Mouse (Mus musculus) myocyte (in vitro differentiated cells): ENCODE results near the gene Mnt. TPM values are rescaled to one million over a fixed set of nuclear protein-coding genes. Genes with fewer than 3 reads are reported as not detected.
A peak's percentile ranks its signal among the peaks of the same experiment; 100 is the strongest.

ENCODE experiments used
- H3K27me3 ChIP-seq: one replicate; pipeline ENCODE4 v1.6.1; 2011; ENCODE audit not compliant: control insufficient read depth, insufficient read depth, insufficient read length
- H3K36me3 ChIP-seq: one replicate; pipeline ENCODE4 v1.6.1; 2011; ENCODE audit not compliant: control insufficient read depth, insufficient read depth
- H3K4me2 ChIP-seq: one replicate; pipeline ENCODE4 v1.6.1; 2011; ENCODE audit warnings: low read depth, control low read depth
- H3K4me3 ChIP-seq: one replicate; pipeline ENCODE4 v1.5.1; 2011; ENCODE audit warnings: mild to moderate bottlenecking, control low read depth, moderate library complexity
- H3K79me2 ChIP-seq: one replicate; pipeline ENCODE4 v1.6.1; 2011; ENCODE audit not compliant: control insufficient read depth, insufficient read depth
- H3ac ChIP-seq: one replicate; pipeline ENCODE4 v1.6.1; 2011; ENCODE audit not compliant: control insufficient read depth, insufficient read length
- CEBPB ChIP-seq: IDR thresholded peaks from 2 replicates; pipeline ENCODE4 v1.6.1; 2011; ENCODE audit warnings: mild to moderate bottlenecking, moderate library complexity; ENCODE audit not compliant: poor library complexity, insufficient read depth, severe bottlenecking
- E2F4 ChIP-seq: IDR thresholded peaks from one replicate; pipeline ENCODE4 v1.6.1; 2011; ENCODE audit warnings: mild to moderate bottlenecking, control low read depth, moderate library complexity; ENCODE audit not compliant: insufficient read depth
- MAX ChIP-seq: IDR thresholded peaks from one replicate; pipeline ENCODE4 v1.6.1; 2011; ENCODE audit warnings: low read depth, mild to moderate bottlenecking, control low read depth
- MYOD1 ChIP-seq, 3 experiments: IDR thresholded peaks; one replicate each; pipeline ENCODE4 v1.6.1; 2011; ENCODE audit warnings: control low read depth in 2 of 3, low read depth in 2 of 3, mild to moderate bottlenecking in 2 of 3, moderate library complexity in 1 of 3; ENCODE audit not compliant: insufficient read length in 2 of 3, control insufficient read depth in 1 of 3
- MYOG ChIP-seq, 3 experiments: IDR thresholded peaks; one replicate each; pipeline ENCODE4 v1.6.1; 2011; ENCODE audit warnings: control low read depth in 2 of 3, low read depth in 2 of 3, mild to moderate bottlenecking in 2 of 3; ENCODE audit not compliant: insufficient read length in 2 of 3, control insufficient read depth in 1 of 3, insufficient read depth in 1 of 3
- POLR2A ChIP-seq: IDR thresholded peaks from one replicate; pipeline ENCODE4 v1.6.1; 2011; ENCODE audit warnings: low read depth, mild to moderate bottlenecking, control low read depth, moderate library complexity; ENCODE audit not compliant: insufficient read length
- POLR2AphosphoS2 ChIP-seq: IDR thresholded peaks from one replicate; pipeline ENCODE4 v1.6.1; 2011; ENCODE audit warnings: low read depth, control low read depth; ENCODE audit not compliant: insufficient read length
- REST ChIP-seq: IDR thresholded peaks from one replicate; pipeline ENCODE4 v1.6.1; 2011; ENCODE audit warnings: mild to moderate bottlenecking, control low read depth, moderate library complexity; ENCODE audit not compliant: insufficient read depth, insufficient read length
- SRF ChIP-seq: IDR thresholded peaks from one replicate; pipeline ENCODE4 v1.6.1; 2011; ENCODE audit warnings: low read depth; ENCODE audit not compliant: control insufficient read depth, insufficient read length
- TCF12 ChIP-seq: IDR thresholded peaks from one replicate; pipeline ENCODE4 v1.6.1; 2011; ENCODE audit warnings: mild to moderate bottlenecking, control low read depth; ENCODE audit not compliant: poor library complexity, insufficient read depth, severe bottlenecking
- TCF3 ChIP-seq: IDR thresholded peaks from one replicate; pipeline ENCODE4 v1.6.1; 2011; ENCODE audit warnings: low read depth, control low read depth; ENCODE audit not compliant: insufficient read length
- USF1 ChIP-seq: IDR thresholded peaks from one replicate; pipeline ENCODE4 v1.6.1; 2011; ENCODE audit warnings: low read depth, mild to moderate bottlenecking, control low read depth, moderate library complexity
- polyA plus RNA-seq: library from polyadenylated mRNA; unstranded; fragments of >200 nt; fragmentation: generic; extraction: Trizol; gene quantifications from one replicate; pipeline ENCODE4 v1.2.1, GENCODE M21; 2012; ENCODE audit warnings: missing spikeins

The Mnt gene
- 12.7 TPM for polyA plus RNA-seq

GRCm38 (mm10) chr11:74830256-74831161 is at the start of gene Mnt:
Mnt (plus strand) TSS chr11:74830920.
- Histone ChIP-seq H3K79me2 (peaks cover 27% of the 10 kb centered on the region), H3K4me2 (peak within 1 kb of the TSS; percentile 98), H3K36me3 (no peaks in the 10 kb centered on the region), H3ac (peak within 1 kb of the TSS; percentile 23), H3K4me3 (peak within 1 kb of the TSS; percentile 82), H3K27me3 (no peaks in the 10 kb centered on the region)
- TF ChIP-seq SRF (peak; percentile 71), POLR2A (peak; percentile 61), MYOD1 (IDR thresholded peaks at IDR 0.05; ENCODE audit: control insufficient read depth in 1 of 3, insufficient read length in 2 of 3, low read depth in 2 of 3) (peak in 1 of 3 experiments; percentile 33), POLR2AphosphoS2 (peak; percentile 37), CEBPB (peak; percentile 97), REST (no peak), MAX (peak; percentile 85), E2F4 (no peak), MYOG (IDR thresholded peaks at IDR 0.05; ENCODE audit: control insufficient read depth in 1 of 3, insufficient read depth in 1 of 3, insufficient read length in 2 of 3, low read depth in 2 of 3) (peak in 1 of 3 experiments; percentile 36), TCF3 (no peak), TCF12 (no peak), USF1 (peak; percentile 63)

- H3K27me3 ChIP-seq, result no peaks in the 10 kb centered on the region
- H3K4me2 ChIP-seq, result no peak overlapping the region
- no peak for TF ChIP-seq E2F4
- TF ChIP-seq TCF3, result no peak
- TF ChIP-seq MYOG (IDR thresholded peaks at IDR 0.05; ENCODE audit: control insufficient read depth in 1 of 3, insufficient read depth in 1 of 3, insufficient read length in 2 of 3, low read depth in 2 of 3), result no peak
- TF ChIP-seq CEBPB, result no peak
- TF ChIP-seq MYOD1 (IDR thresholded peaks at IDR 0.05; ENCODE audit: control insufficient read depth in 1 of 3, insufficient read length in 2 of 3, low read depth in 2 of 3), result no peak
- TF ChIP-seq TCF12, result no peak
- TF ChIP-seq SRF, result no peak
- TF ChIP-seq REST, result no peak
- TF ChIP-seq POLR2AphosphoS2, result no peak
- no peak overlapping the region for H3K4me3 ChIP-seq
- H3ac ChIP-seq, result no peak overlapping the region
- H3K79me2 ChIP-seq, result no peaks in the 10 kb centered on the region
- peaks cover 47% of the 10 kb centered on the region for H3K36me3 ChIP-seq
These were observed 37.8 kb upstream of the Mnt start for GRCm38 (mm10) chr11:74792874-74793273.

GRCm38 (mm10) chr11:74800658-74801057 is 30.1 kb upstream of the Mnt start:
- TF ChIP-seq MYOD1 (IDR thresholded peaks at IDR 0.05; ENCODE audit: control insufficient read depth in 1 of 3, insufficient read length in 2 of 3, low read depth in 2 of 3) (no peak), MAX (no peak), TCF12 (no peak), TCF3 (no peak)

GRCm38 (mm10) chr11:74804081-74804627 is 26.6 kb upstream of the Mnt start:
- H3K36me3 ChIP-seq, result peaks cover 27% of the 10 kb centered on the region
- H3K79me2 ChIP-seq, result no peaks in the 10 kb centered on the region
- no peak for TF ChIP-seq POLR2A
- TF ChIP-seq MAX, result no peak
- no peak for TF ChIP-seq USF1
- H3K4me2 ChIP-seq, result no peak overlapping the region
- H3K27me3 ChIP-seq, result no peaks in the 10 kb centered on the region
- no peak overlapping the region for H3K4me3 ChIP-seq
- no peak overlapping the region for H3ac ChIP-seq

More at GRCm38 (mm10) chr11:74800658-74801057, 30.1 kb upstream of the Mnt start:
- H3K4me2 ChIP-seq, result no peak overlapping the region
- H3ac ChIP-seq, result no peak overlapping the region
- H3K27me3 ChIP-seq, result no peaks in the 10 kb centered on the region
- H3K36me3 ChIP-seq, result peaks cover 27% of the 10 kb centered on the region
- H3K4me3 ChIP-seq, result no peak overlapping the region
- no peaks in the 10 kb centered on the region for H3K79me2 ChIP-seq

GRCm38 (mm10) chr11:74807246-74807882 is 23.4 kb upstream of the Mnt start:
- Histone ChIP-seq H3K27me3 (no peaks in the 10 kb centered on the region), H3K4me3 (no peak overlapping the region), H3K79me2 (no peaks in the 10 kb centered on the region), H3ac (no peak overlapping the region), H3K36me3 (peaks cover 23% of the 10 kb centered on the region), H3K4me2 (no peak overlapping the region)
- TF ChIP-seq TCF12 (no peak), POLR2AphosphoS2 (no peak), CEBPB (no peak), MAX (no peak), POLR2A (no peak), REST (no peak), SRF (no peak)
